8 mouse cellular contexts compared by ENCODE assay signal in the genomic region with DNA sequence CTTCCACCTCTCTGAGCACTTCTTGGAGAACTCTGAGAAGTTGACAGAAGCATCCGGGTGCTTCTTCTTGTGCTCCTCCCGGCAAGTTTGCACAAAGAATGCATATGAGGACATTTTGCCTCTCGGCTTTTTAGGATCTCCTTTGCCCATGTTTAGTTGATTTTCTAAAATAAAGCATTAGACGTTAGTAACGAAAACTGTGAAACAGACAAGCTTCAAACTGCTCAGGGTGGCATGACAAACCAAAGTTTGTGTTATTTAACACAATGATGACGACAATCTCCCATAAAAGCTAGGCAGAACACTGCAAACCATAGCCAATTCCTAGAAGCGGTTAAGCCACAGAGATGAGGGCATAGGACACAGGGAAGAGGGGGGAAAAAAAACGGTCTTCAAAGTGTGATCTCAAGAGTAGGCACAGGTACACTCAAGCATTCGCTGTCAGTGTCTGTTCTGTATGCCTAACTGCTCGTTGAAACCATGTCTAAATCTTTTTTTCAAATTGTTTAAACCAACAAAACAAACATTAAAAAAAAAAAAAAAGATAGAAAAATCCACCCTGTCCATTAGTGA. TPM values are rescaled to one million over a fixed set of nuclear protein-coding genes. Genes with fewer than 3 reads are reported as not detected.
DNase-seq lines count a peak whose midpoint lies in the region; ATAC-seq and TF ChIP-seq lines count a peak whose summit lies in the region.

No protein-coding gene starts in this region.

- WGBS in heart, embryonic 11.5 days (ENCODE audit: insufficient replicate concordance) = 33% methylated on average over 10 of the region's 10 CpGs
- WGBS in liver, embryonic 14.5 days (ENCODE audit: insufficient replicate concordance) = 27% methylated on average over 10 of the region's 10 CpGs

- H3K9me3 ChIP-seq in CH12.LX (replicated peaks; ENCODE audit: low read length) = peaks cover under 1% of the 10 kb centered on the region
- H3K9me3 ChIP-seq in heart, embryonic 11.5 days (replicated peaks; ENCODE audit: control insufficient read depth, low read length) = no peaks in the 10 kb centered on the region
- no peaks in the 10 kb centered on the region for H3K9me3 ChIP-seq in liver, embryonic 14.5 days (ENCODE audit: control insufficient read depth, low read length)

- peak; percentile 25 for DNase-seq in embryo, embryonic 10.5 days (ENCODE audit: low spot score)
- no peak for DNase-seq in embryo, embryonic 10 days (ENCODE audit: low spot score)
- DNase-seq in CH12.LX (ENCODE audit: extremely low read depth) = no peak
- DNase-seq in liver, embryonic 14.5 days (ENCODE audit: low read depth in 3 of 3, low spot score in 3 of 3) = no peak
- no peak for DNase-seq in urinary bladder, postnatal 10 days (ENCODE audit: low spot score)
- DNase-seq in adrenal gland, adult 8-10 months = no peak

- H3K27ac ChIP-seq in CH12.LX (ENCODE audit: insufficient read depth, low read depth) = no peak overlapping the region
- H3K27ac ChIP-seq in heart, embryonic 11.5 days (ENCODE audit: low read depth, low read length) = peak overlapping the region; percentile 99
- peak overlapping the region; percentile 79 for H3K27ac ChIP-seq in liver, embryonic 14.5 days

- TF ChIP-seq RAD21 in CH12.LX (IDR thresholded peaks at IDR 0.05; ENCODE audit: low read depth, low read length) = no peak

- H3K27me3 ChIP-seq in CH12.LX (replicated peaks) = no peaks in the 10 kb centered on the region
- no peaks in the 10 kb centered on the region for H3K27me3 ChIP-seq in heart, embryonic 11.5 days (ENCODE audit: control insufficient read depth, insufficient read depth, low read length)
- H3K27me3 ChIP-seq in liver, embryonic 14.5 days (ENCODE audit: control insufficient read depth, insufficient read depth, low read length) = no peaks in the 10 kb centered on the region

- peak overlapping the region; percentile 77 to 83 (median 82) for H3K4me3 ChIP-seq in CH12.LX (replicated peaks in 1 of 3; ENCODE audit: low read depth in 2 of 3, low read length in 2 of 3, poor library complexity in 1 of 3)
- H3K4me3 ChIP-seq in heart, embryonic 11.5 days (ENCODE audit: low read depth, low read length) = peak overlapping the region; percentile 86
- H3K4me3 ChIP-seq in liver, embryonic 14.5 days (ENCODE audit: insufficient read depth in 1 of 2, low read depth in 2 of 2, low read length in 2 of 2) = peak overlapping the region; percentile 92 to 93

- ATAC-seq in heart, embryonic 11.5 days (replicated peaks; ENCODE audit: insufficient number of reproducible peaks, low FRiP score, low TSS enrichment) = no peak
- no peak for ATAC-seq in liver, embryonic 14.5 days (ENCODE audit: insufficient read depth)
- no peak for ATAC-seq in cerebellum, adult (ENCODE audit: insufficient number of reproducible peaks, low FRiP score, low TSS enrichment)

- H3K79me2 ChIP-seq in CH12.LX (replicated peaks; ENCODE audit: control insufficient read depth, extremely low read depth, insufficient read depth, poor library complexity, severe bottlenecking) = peaks cover 32% of the 10 kb centered on the region

- no peak for TF ChIP-seq POLR2A in CH12.LX (IDR thresholded peaks at IDR 0.05; ENCODE audit: low read depth, low read length)

- H3K4me2 ChIP-seq in CH12.LX (ENCODE audit: insufficient read depth, low read depth, poor library complexity, severe bottlenecking) = peak overlapping the region; percentile 96
- peak overlapping the region; percentile 70 for H3K4me2 ChIP-seq in heart, embryonic 11.5 days
- peak overlapping the region; percentile 93 for H3K4me2 ChIP-seq in liver, embryonic 14.5 days (ENCODE audit: low read depth)

- peaks cover 0 to 18% of the 10 kb centered on the region in 2 experiments; a peak in 2 of 4 replicates for H3K4me1 ChIP-seq in CH12.LX (ENCODE audit: control insufficient read depth in 1 of 2, insufficient read depth in 2 of 2)
- H3K4me1 ChIP-seq in heart, embryonic 11.5 days (ENCODE audit: control insufficient read depth, insufficient read depth, low read length) = peaks cover 4% of the 10 kb centered on the region; the same call in 1 of the 2 replicates
- peaks cover 10 to 11% of the 10 kb centered on the region in 2 experiments for H3K4me1 ChIP-seq in liver, embryonic 14.5 days (replicated peaks; ENCODE audit: control insufficient read depth in 2 of 2, insufficient read depth in 2 of 2, low read length in 1 of 2)

- H3K9ac ChIP-seq in CH12.LX (ENCODE audit: insufficient read depth, low read depth) = peak overlapping the region; percentile 100
- peak overlapping the region; percentile 100 for H3K9ac ChIP-seq in heart, embryonic 11.5 days (ENCODE audit: low read depth, low read length)
- peak overlapping the region; percentile 87 for H3K9ac ChIP-seq in liver, embryonic 14.5 days (replicated peaks)

- in situ Hi-C loops in CH12.LX (cut with MboI; ENCODE audit: low pct_ligation_motif_present, low pct_unique_long_range_greater_than_20kb, low sequenced_read_pairs) = no loop called here

- no peak for TF ChIP-seq CTCF in CH12.LX (conservative IDR thresholded peaks at IDR 0.05 in 1 of 2, IDR thresholded peaks at IDR 0.05 in 1 of 2; ENCODE audit: low read depth in 2 of 2, low read length in 2 of 2)
- no peak for TF ChIP-seq CTCF in liver, embryonic 14.5 days (IDR thresholded peaks at IDR 0.05; ENCODE audit: low read depth)

- TF ChIP-seq EP300 in CH12.LX (IDR thresholded peaks at IDR 0.05; ENCODE audit: low read length) = no peak
- no peak for TF ChIP-seq EP300 in liver, embryonic 14.5 days (IDR thresholded peaks at IDR 0.05; ENCODE audit: low read depth)

- peaks cover 20 to 31% of the 10 kb centered on the region in 2 experiments for H3K36me3 ChIP-seq in CH12.LX (replicated peaks in 1 of 2; ENCODE audit: control insufficient read depth in 1 of 2, insufficient read depth in 1 of 2, low read length in 1 of 2)
- H3K36me3 ChIP-seq in heart, embryonic 11.5 days (ENCODE audit: control insufficient read depth, insufficient read depth, low read length) = peaks cover 14% of the 10 kb centered on the region
- peaks cover 38% of the 10 kb centered on the region for H3K36me3 ChIP-seq in liver, embryonic 14.5 days (replicated peaks; ENCODE audit: control insufficient read depth, insufficient read depth, low read depth)

- dilution Hi-C loops in CH12.LX (cut with MboI; ENCODE audit: extremely low pct_ligation_motif_present, extremely low pct_unique_long_range_greater_than_20kb, low sequenced_read_pairs) = no loop called here

TF ChIP-seq in CH12.LX, 34 proteins besides CTCF, POLR2A, EP300 and RAD21:
- TF ChIP-seq JUND (conservative IDR thresholded peaks at IDR 0.05; ENCODE audit: low read depth, low read length) (no peak), CHD1 (IDR thresholded peaks at IDR 0.05; ENCODE audit: low read depth, low read length) (no peak), KAT2A (IDR thresholded peaks at IDR 0.05; ENCODE audit: insufficient replicate concordance, low read length) (no peak), CHD2 (IDR thresholded peaks at IDR 0.05; ENCODE audit: low read length) (no peak), MAX (IDR thresholded peaks at IDR 0.05; ENCODE audit: low read length) (no peak), TBP (conservative IDR thresholded peaks at IDR 0.05; ENCODE audit: low read depth, low read length) (no peak), ZKSCAN1 (IDR thresholded peaks at IDR 0.05; ENCODE audit: borderline replicate concordance, low read depth, low read length) (no peak), E2F4 (IDR thresholded peaks at IDR 0.05; ENCODE audit: insufficient replicate concordance, low read depth, low read length) (no peak), SIN3A (IDR thresholded peaks at IDR 0.05; ENCODE audit: low read length) (no peak)

RNA-seq across cellular contexts. Expression of gene Gm42791, which starts 55.7 kb away (rescaled TPM):
- not detected in 2 replicates for total RNA-seq in CH12.LX (2012; rRNA removed)
- total RNA-seq in CH12.LX (2014; rRNA removed) = 0.42 TPM in 1 of 2 replicates, not detected in the other
- polyA plus RNA-seq in CH12.LX (2012; ENCODE audit: insufficient read length, low read depth) = 1.3 and 2.1 TPM in 2 replicates
- 2.5 TPM in 1 of 2 replicates, not detected in the other for polyA plus RNA-seq in heart, embryonic 11.5 days (2014; fragmentation: Nextera tagmentation; extraction: Ambion mirVana)
- not detected in 2 replicates for polyA plus RNA-seq in liver, embryonic 14.5 days (2012; rRNA removed)
- 1.0 TPM in 1 of 2 replicates, not detected in the other for polyA plus RNA-seq in liver, embryonic 14.5 days (2014; fragmentation: Nextera tagmentation; extraction: Ambion mirVana)
- total RNA-seq in adrenal gland, adult 8-10 months (2022) = 1 to 10 TPM; 1.7 to 6.9 (median 5.2) TPM
